Mouse (Mus musculus) C2C12 (cell line): ENCODE results near the gene Gpatch1.

Experiments
- CEBPB ChIP-seq: IDR thresholded peaks from one replicate; pipeline ENCODE4 v1.6.1; 2011; ENCODE audit warnings: low read depth, mild to moderate bottlenecking, control low read depth, moderate library complexity
- CTCF ChIP-seq: IDR thresholded peaks from one replicate; pipeline ENCODE4 v1.5.1; 2011; ENCODE audit not compliant: control insufficient read depth, insufficient read depth, insufficient read length
- FOSL1 ChIP-seq: IDR thresholded peaks from one replicate; pipeline ENCODE4 v1.8.0; 2011; ENCODE audit warnings: mild to moderate bottlenecking, low read length; ENCODE audit not compliant: poor library complexity, insufficient read depth, severe bottlenecking
- MYOG ChIP-seq: IDR thresholded peaks from one replicate; pipeline ENCODE4 v1.6.1; 2011; ENCODE audit not compliant: control insufficient read depth, insufficient read length; ENCODE audit errors: extremely low read depth
- USF1 ChIP-seq: IDR thresholded peaks from one replicate; pipeline ENCODE4 v1.6.1; 2011; ENCODE audit warnings: low read depth, mild to moderate bottlenecking, control low read depth, moderate library complexity

- no peak for TF ChIP-seq CTCF
- TF ChIP-seq MYOG: no peak
- TF ChIP-seq CEBPB: no peak
- no peak for TF ChIP-seq USF1
- no peak for TF ChIP-seq FOSL1
Observed at GRCm38 (mm10) chr7:35263595-35264489, 54.4 kb downstream of the Gpatch1 start.
